Mouse (Mus musculus) liver, embryonic 12.5 days (tissue): ENCODE results near the gene Ccdc42. TPM values are rescaled to one million over a fixed set of nuclear protein-coding genes. Genes with fewer than 3 reads are reported as not detected.

Source experiments
- ATAC-seq: fragments of 200-750 bp; cut with Nextera tagmentation; 2 replicates; pipeline ENCODE4 v1.8.0; 2017; ENCODE audit warnings: moderate number of reproducible peaks, mild to moderate bottlenecking, moderate library complexity
- H3K27ac ChIP-seq: fragments of 300-500 bp; sonication (generic); 2 replicates; pipeline ENCODE4 v1.5.1; 2016; ENCODE audit warnings: mild to moderate bottlenecking
- H3K27me3 ChIP-seq: fragments of 300-500 bp; sonication (generic); replicated peaks from 2 replicates; pipeline ENCODE4 v1.6.1; 2016; ENCODE audit warnings: mild to moderate bottlenecking, moderate library complexity
- H3K36me3 ChIP-seq: fragments of 300-500 bp; sonication (generic); 2 replicates; pipeline ENCODE4 v1.6.1; 2016; ENCODE audit warnings: mild to moderate bottlenecking, moderate library complexity
- H3K4me1 ChIP-seq: fragments of 300-500 bp; sonication (generic); 2 replicates; pipeline ENCODE4 v1.6.1; 2016
- H3K4me2 ChIP-seq: fragments of 300-500 bp; sonication (generic); 2 replicates; pipeline ENCODE4 v1.6.1; 2016; ENCODE audit warnings: mild to moderate bottlenecking, moderate library complexity
- H3K4me3 ChIP-seq: fragments of 300-500 bp; sonication (generic); 2 replicates; pipeline ENCODE4 v1.5.1; 2016; ENCODE audit warnings: mild to moderate bottlenecking, moderate library complexity
- H3K9ac ChIP-seq: fragments of 300-500 bp; sonication (generic); 2 replicates; pipeline ENCODE4 v1.6.1; 2016; ENCODE audit warnings: mild to moderate bottlenecking, moderate library complexity
- H3K9me3 ChIP-seq: fragments of 300-500 bp; sonication (generic); replicated peaks from 2 replicates; pipeline ENCODE4 v1.6.1; 2016; ENCODE audit warnings: mild to moderate bottlenecking, moderate library complexity
- WGBS: fragments of 180-500 bp; shearing (Covaris S2); methylation state at CpG from one replicate; pipeline ENCODE4 v1.1.7; 2016; ENCODE audit not compliant: insufficient replicate concordance; 5-methylcytosine and 5-hydroxymethylcytosine counted together
- polyA plus RNA-seq: library from polyadenylated mRNA; unstranded; fragments of >200 nt; fragmentation: Nextera tagmentation; extraction: Ambion mirVana; gene quantifications from 2 replicates; pipeline ENCODE4 v1.2.1, GENCODE M21; 2016

Gene Ccdc42
- polyA plus RNA-seq = 0.15 TPM in 1 of 2 replicates, not detected in the other

- Histone ChIP-seq H3K27ac (no peak within 1 kb of the TSS), H3K9me3 (no peaks in the 10 kb centered on the region), H3K27me3 (peaks cover 25% of the 10 kb centered on the region), H3K4me2 (no peak within 1 kb of the TSS), H3K4me3 (no peak within 1 kb of the TSS), H3K36me3 (no peaks in the 10 kb centered on the region), H3K9ac (no peak within 1 kb of the TSS), H3K4me1 (no peaks in the 10 kb centered on the region)
- no peak for ATAC-seq
- 57% methylated on average over 5 of the region's 5 CpGs for WGBS
Measured at GRCm38 (mm10) chr11:68586721-68587120, at the start of gene Ccdc42. Gene Ccdc42, plus strand, starts transcription at chr11:68587021.

GRCm38 (mm10) chr11:68539621-68540020 is 47.2 kb upstream of the Ccdc42 start:
- WGBS = 54% methylated on average over 5 of the region's 5 CpGs
- Histone ChIP-seq H3K9ac (no peak overlapping the region), H3K27ac (no peak overlapping the region), H3K4me2 (no peak overlapping the region), H3K36me3 (no peaks in the 10 kb centered on the region), H3K9me3 (no peaks in the 10 kb centered on the region), H3K4me3 (no peak overlapping the region), H3K27me3 (no peaks in the 10 kb centered on the region), H3K4me1 (0 out of 2 replicates have a peak, but pooled peaks cover under 1% of the 10 kb centered on the region)
- no peak for ATAC-seq

GRCm38 (mm10) chr11:68544554-68544953 is 42.3 kb upstream of the Ccdc42 start:
- Histone ChIP-seq H3K4me3 (no peak overlapping the region), H3K36me3 (no peaks in the 10 kb centered on the region), H3K4me2 (no peak overlapping the region), H3K4me1 (0 out of 2 replicates have a peak, but pooled peaks cover 3% of the 10 kb centered on the region), H3K9ac (no peak overlapping the region), H3K27me3 (no peaks in the 10 kb centered on the region), H3K9me3 (no peaks in the 10 kb centered on the region), H3K27ac (no peak overlapping the region)
- 34% methylated on average over 8 of the region's 8 CpGs for WGBS
- ATAC-seq = no peak

- Histone ChIP-seq H3K27ac (no peak overlapping the region), H3K4me3 (no peak overlapping the region), H3K9me3 (no peaks in the 10 kb centered on the region), H3K27me3 (no peaks in the 10 kb centered on the region), H3K9ac (no peak overlapping the region), H3K4me2 (no peak overlapping the region), H3K36me3 (no peaks in the 10 kb centered on the region), H3K4me1 (0 out of 2 replicates have a peak, but pooled peaks cover 3% of the 10 kb centered on the region)
- 42% methylated on average over 7 of the region's 7 CpGs for WGBS
- no peak for ATAC-seq
Measured at GRCm38 (mm10) chr11:68545172-68545571, 41.6 kb upstream of the Ccdc42 start.

- Histone ChIP-seq H3K4me2 (no peak overlapping the region), H3K27me3 (no peaks in the 10 kb centered on the region), H3K9ac (no peak overlapping the region), H3K27ac (no peak overlapping the region), H3K4me3 (no peak overlapping the region), H3K4me1 (0 out of 2 replicates have a peak, but pooled peaks cover 3% of the 10 kb centered on the region), H3K9me3 (no peaks in the 10 kb centered on the region), H3K36me3 (no peaks in the 10 kb centered on the region)
- no peak for ATAC-seq
- WGBS = 52% methylated on average over 8 of the region's 8 CpGs
Measured at GRCm38 (mm10) chr11:68545682-68546222, 41.1 kb upstream of the Ccdc42 start.

- Histone ChIP-seq H3K9ac (no peak overlapping the region), H3K4me3 (no peak overlapping the region), H3K36me3 (no peaks in the 10 kb centered on the region), H3K27me3 (no peaks in the 10 kb centered on the region), H3K9me3 (no peaks in the 10 kb centered on the region), H3K4me2 (no peak overlapping the region), H3K27ac (no peak overlapping the region), H3K4me1 (0 out of 2 replicates have a peak, but pooled peaks cover 3% of the 10 kb centered on the region)
- ATAC-seq = no peak
- WGBS = 54% methylated on average over 2 of the region's 2 CpGs
Measured at GRCm38 (mm10) chr11:68547484-68547883, 39.3 kb upstream of the Ccdc42 start.

GRCm38 (mm10) chr11:68549597-68549996 is 37.2 kb upstream of the Ccdc42 start:
- no peaks in the 10 kb centered on the region for H3K36me3 ChIP-seq
- 35% methylated on average over 3 of the region's 3 CpGs for WGBS
- no peak overlapping the region for H3K9ac ChIP-seq
- no peaks in the 10 kb centered on the region for H3K27me3 ChIP-seq
- no peak for ATAC-seq
- no peak overlapping the region for H3K4me2 ChIP-seq
- no peaks in the 10 kb centered on the region for H3K9me3 ChIP-seq
- H3K27ac ChIP-seq = no peak overlapping the region
- 0 out of 2 replicates have a peak, but pooled peaks cover 3% of the 10 kb centered on the region for H3K4me1 ChIP-seq
- no peak overlapping the region for H3K4me3 ChIP-seq

- no peaks in the 10 kb centered on the region for H3K36me3 ChIP-seq
- no peak for ATAC-seq
- no peak overlapping the region for H3K4me3 ChIP-seq
- H3K9me3 ChIP-seq = no peaks in the 10 kb centered on the region
- WGBS = 41% methylated on average over 4 of the region's 4 CpGs
- H3K4me2 ChIP-seq = no peak overlapping the region
- H3K4me1 ChIP-seq = no peaks in the 10 kb centered on the region
- H3K27ac ChIP-seq = no peak overlapping the region
- no peak overlapping the region for H3K9ac ChIP-seq
- no peaks in the 10 kb centered on the region; the same call in 1 of the 2 replicates for H3K27me3 ChIP-seq
Measured at GRCm38 (mm10) chr11:68550358-68550757, 36.5 kb upstream of the Ccdc42 start.

GRCm38 (mm10) chr11:68553981-68554471 is 32.8 kb upstream of the Ccdc42 start:
- Histone ChIP-seq H3K9ac (no peak overlapping the region), H3K4me2 (no peak overlapping the region), H3K4me3 (no peak overlapping the region), H3K27me3 (peaks cover 17% of the 10 kb centered on the region), H3K36me3 (no peaks in the 10 kb centered on the region), H3K9me3 (no peaks in the 10 kb centered on the region), H3K27ac (no peak overlapping the region), H3K4me1 (peaks cover 5% of the 10 kb centered on the region; the same call in 1 of the 2 replicates)
- no peak for ATAC-seq
- 36% methylated on average over 8 of the region's 8 CpGs for WGBS

- Histone ChIP-seq H3K27me3 (peaks cover 20% of the 10 kb centered on the region), H3K9ac (no peak within 1 kb of the TSS), H3K4me1 (peaks cover 5% of the 10 kb centered on the region; the same call in 1 of the 2 replicates), H3K4me3 (no peak within 1 kb of the TSS), H3K27ac (no peak within 1 kb of the TSS), H3K36me3 (no peaks in the 10 kb centered on the region), H3K9me3 (no peaks in the 10 kb centered on the region), H3K4me2 (peak within 1 kb of the TSS; percentile 42)
- no peak for ATAC-seq
- 17% methylated on average over 37 of the region's 37 CpGs for WGBS
Measured at GRCm38 (mm10) chr11:68555918-68556584, 30.8 kb upstream of the Ccdc42 start, which contains the start of gene Mfsd6l. Gene Mfsd6l, plus strand, starts transcription at chr11:68556186.

GRCm38 (mm10) chr11:68559546-68559945 is 27.3 kb upstream of the Ccdc42 start:
- H3K9ac ChIP-seq = no peak overlapping the region
- ATAC-seq = no peak
- no peaks in the 10 kb centered on the region for H3K36me3 ChIP-seq
- peaks cover 24% of the 10 kb centered on the region for H3K27me3 ChIP-seq
- no peak overlapping the region for H3K4me2 ChIP-seq
- no peak overlapping the region for H3K27ac ChIP-seq
- 30% methylated on average over 1 of the region's 1 CpGs for WGBS
- no peaks in the 10 kb centered on the region for H3K9me3 ChIP-seq
- H3K4me3 ChIP-seq = no peak overlapping the region
- peaks cover 5% of the 10 kb centered on the region; the same call in 1 of the 2 replicates for H3K4me1 ChIP-seq
